ENCODE assay signal across 8 mouse cellular contexts in genomic region chr4:151860441-151861331, GRCm38 (mm10). TPM values are rescaled to one million over a fixed set of nuclear protein-coding genes. Genes with fewer than 3 reads are reported as not detected.
DNase-seq lines count a peak whose midpoint lies in the region; ATAC-seq and TF ChIP-seq lines count a peak whose summit lies in the region.

No protein-coding gene starts in this region.

- peak; percentile 63 for DNase-seq in A20 (ENCODE audit: low read depth, low spot score)
- DNase-seq in Muller cell, postnatal 12 days (ENCODE audit: inconsistent ontology term) = peak; percentile 35
- peak; percentile 45 for DNase-seq in embryo, embryonic 10.5 days (ENCODE audit: low spot score)
- peak; percentile 41 to 52 for DNase-seq in heart, adult 9 months (ENCODE audit: low spot score in 2 of 2)
- DNase-seq in kidney, adult 9 months = peak; percentile 38
- peak; percentile 52 for DNase-seq in lung, embryonic 14.5 days
- peak; percentile 48 for DNase-seq in retina, embryonic 14.5 days (ENCODE audit: low spot score)

- WGBS in lung, embryonic 14.5 days = 1% methylated on average over 51 of the region's 63 CpGs

- H3K4me1 ChIP-seq in lung, embryonic 14.5 days (ENCODE audit: insufficient read depth) = peaks cover 4% of the 10 kb centered on the region; the same call in 1 of the 2 replicates

- H3K27ac ChIP-seq in lung, embryonic 14.5 days (ENCODE audit: low read depth) = peak overlapping the region; percentile 54; the same call in 1 of the 2 replicates

- peak overlapping the region; percentile 67 for H3K4me2 ChIP-seq in lung, embryonic 14.5 days

- ATAC-seq in lung, embryonic 14.5 days (ENCODE audit: insufficient read depth) = no peak
- no peak for ATAC-seq in activated CD4-positive, CD25-positive, alpha-beta regulatory T cell, adult 4 months

- peak; percentile 29; the same call in 1 of the 2 replicates for TF ChIP-seq CTCF in lung, embryonic 14.5 days (IDR thresholded peaks at IDR 0.05; ENCODE audit: low read depth)

- H3K27me3 ChIP-seq in lung, embryonic 14.5 days (ENCODE audit: insufficient read depth, low read length) = no peaks in the 10 kb centered on the region

- 0 out of 2 replicates have a peak, but pooled peaks cover under 1% of the 10 kb centered on the region for H3K36me3 ChIP-seq in lung, embryonic 14.5 days (ENCODE audit: insufficient read depth)

- H3K4me3 ChIP-seq in lung, embryonic 14.5 days (ENCODE audit: low read depth, low read length) = peak overlapping the region; percentile 81

- peak overlapping the region; percentile 83 for H3K9ac ChIP-seq in lung, embryonic 14.5 days

- H3K9me3 ChIP-seq in lung, embryonic 14.5 days (ENCODE audit: low read depth, low read length) = no peaks in the 10 kb centered on the region

RNA-seq across cellular contexts. Expression of gene Camta1, which starts 1.0 kb away (rescaled TPM):
- polyA plus RNA-seq in lung, embryonic 14.5 days (2014; fragmentation: Nextera tagmentation; extraction: Ambion mirVana) = 87.5 and 96.8 TPM in 2 replicates
- polyA plus RNA-seq in activated CD4-positive, CD25-positive, alpha-beta regulatory T cell, adult 4 months (2017; shearing (Covaris generic)) = 10 to 100 TPM; 45.5 to 49.5 TPM
